Mouse (Mus musculus) small intestine, adult 2 months (tissue): ENCODE data around the gene Itga9.

Source experiments
- CTCF ChIP-seq: fragments of 200-500 bp; IDR thresholded peaks from 2 replicates; pipeline ENCODE4 v1.5.1; 2012; ENCODE audit warnings: low read depth, mild to moderate bottlenecking, control low read depth, inconsistent platforms, low read length, moderate library complexity, mixed read lengths; ENCODE audit not compliant: insufficient replicate concordance, insufficient read length; ENCODE audit errors: extremely low read depth
- POLR2A ChIP-seq: fragments of 200-500 bp; IDR thresholded peaks from 2 replicates; pipeline ENCODE4 v1.6.1; 2012; ENCODE audit warnings: low read depth, mild to moderate bottlenecking, control low read depth, inconsistent platforms, low read length, moderate library complexity

- TF ChIP-seq CTCF: no peak
- no peak for TF ChIP-seq POLR2A
Measured at GRCm38 (mm10) chr9:118875705-118876104, 269.2 kb downstream of the Itga9 start.
